Mouse (Mus musculus): Measurements from ENCODE around the gene Gucd1. TPM values are rescaled to one million over a fixed set of nuclear protein-coding genes. Genes with fewer than 3 reads are reported as not detected.
"Not testable (repeated sequence)": the region's sequence is repeated elsewhere in the genome, so short reads cannot be mapped to it uniquely, and the experiment has no call there.

Gucd1 gene
- polyA plus RNA-seq, 1 experiment from 2014 or later = 31.4 TPM

DNA sequence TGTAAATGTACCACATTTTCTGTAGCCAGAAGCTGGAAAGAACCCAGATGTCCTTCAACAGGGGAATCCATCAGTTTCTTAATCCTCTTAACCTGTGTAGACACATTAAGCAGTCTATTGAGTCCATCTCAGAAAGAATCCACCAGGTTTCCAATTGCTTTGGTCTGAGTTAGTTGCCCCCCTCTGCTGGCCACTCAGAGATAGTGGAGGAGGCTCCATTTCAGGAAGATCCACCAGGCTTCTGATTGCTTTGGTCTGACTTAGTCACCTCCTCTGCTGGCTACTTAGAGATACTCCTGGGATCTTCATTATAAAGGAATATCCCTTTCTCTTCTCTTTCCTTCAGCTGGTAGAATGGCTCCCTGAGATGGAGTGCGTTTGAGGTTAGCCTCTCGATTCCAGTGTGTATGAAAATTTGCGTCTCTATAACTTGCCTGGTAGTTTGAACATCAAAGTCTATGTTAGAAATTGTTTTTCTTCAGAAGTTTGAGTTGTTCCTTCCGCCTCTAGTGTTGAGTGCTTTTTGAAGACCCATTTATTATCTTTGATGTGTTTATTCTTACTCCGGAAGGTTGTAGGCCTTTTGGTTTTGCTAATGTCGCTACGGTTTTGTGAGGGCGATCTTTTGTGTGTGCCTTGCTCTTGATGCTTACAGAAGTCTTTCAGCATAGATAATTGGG, 100.3 kb downstream of the Gucd1 start:
- no peak overlapping the region for H3K4me3 ChIP-seq (ENCODE audit: low read depth, low read length)
- WGBS = 89% methylated on average over 8 of the region's 8 CpGs
- H3K36me3 ChIP-seq (replicated peaks; ENCODE audit: control insufficient read depth, insufficient read depth, low read depth, low read length) = no peaks in the 10 kb centered on the region
- H3K27ac ChIP-seq (replicated peaks; ENCODE audit: low read depth, low read length) = no peak overlapping the region
- no peak for ATAC-seq (replicated peaks; ENCODE audit: insufficient number of reproducible peaks, low FRiP score, low TSS enrichment, low read depth)
- H3K4me1 ChIP-seq (ENCODE audit: control insufficient read depth, insufficient read depth, low read length) = no peaks in the 10 kb centered on the region
- no peak for DNase-seq (ENCODE audit: low spot score)
- no peak overlapping the region for H3K4me2 ChIP-seq (ENCODE audit: low read depth, low read length)
- H3K9ac ChIP-seq (replicated peaks; ENCODE audit: low read length) = no peak overlapping the region
- no peaks in the 10 kb centered on the region for H3K27me3 ChIP-seq (ENCODE audit: control insufficient read depth, insufficient read depth, low read length)
- no peaks in the 10 kb centered on the region for H3K9me3 ChIP-seq (replicated peaks; ENCODE audit: control insufficient read depth, low read length)

- Histone ChIP-seq H3K36me3 (replicated peaks; ENCODE audit: control insufficient read depth, insufficient read depth, low read depth, low read length) (no peaks in the 10 kb centered on the region), H3K9me3 (replicated peaks; ENCODE audit: control insufficient read depth, low read length) (no peaks in the 10 kb centered on the region), H3K4me2 (ENCODE audit: low read depth, low read length) (no peak overlapping the region), H3K9ac (replicated peaks; ENCODE audit: low read length) (no peak overlapping the region), H3K4me1 (ENCODE audit: control insufficient read depth, insufficient read depth, low read length) (no peaks in the 10 kb centered on the region), H3K27ac (replicated peaks; ENCODE audit: low read depth, low read length) (no peak overlapping the region), H3K4me3 (ENCODE audit: low read depth, low read length) (no peak overlapping the region), H3K27me3 (ENCODE audit: control insufficient read depth, insufficient read depth, low read length) (no peaks in the 10 kb centered on the region)
- ATAC-seq (replicated peaks; ENCODE audit: insufficient number of reproducible peaks, low FRiP score, low TSS enrichment, low read depth) (no peak), DNase-seq (ENCODE audit: low spot score) (no peak)
- WGBS = 80% methylated on average over 7 of the region's 7 CpGs
Measured at GRCm38 (mm10) chr10:75414925-75415324, 102.8 kb downstream of the Gucd1 start.

GRCm38 (mm10) chr10:75412114-75413103, 105.4 kb downstream of the Gucd1 start:
- ATAC-seq (replicated peaks; ENCODE audit: insufficient number of reproducible peaks, low FRiP score, low TSS enrichment, low read depth) = no peak
- Histone ChIP-seq H3K4me3 (ENCODE audit: low read depth, low read length) (no peak overlapping the region), H3K4me2 (ENCODE audit: low read depth, low read length) (no peak overlapping the region), H3K4me1 (ENCODE audit: control insufficient read depth, insufficient read depth, low read length) (no peaks in the 10 kb centered on the region), H3K27ac (replicated peaks; ENCODE audit: low read depth, low read length) (no peak overlapping the region), H3K9me3 (replicated peaks; ENCODE audit: control insufficient read depth, low read length) (no peaks in the 10 kb centered on the region), H3K9ac (replicated peaks; ENCODE audit: low read length) (no peak overlapping the region), H3K36me3 (replicated peaks; ENCODE audit: control insufficient read depth, insufficient read depth, low read depth, low read length) (no peaks in the 10 kb centered on the region), H3K27me3 (ENCODE audit: control insufficient read depth, insufficient read depth, low read length) (no peaks in the 10 kb centered on the region)
- DNase-seq (ENCODE audit: low spot score) = no peak
- 66% methylated on average over 27 of the region's 27 CpGs for WGBS

- 34% methylated on average over 9 of the region's 10 CpGs for WGBS
- not testable (repeated sequence) for DNase-seq (ENCODE audit: low spot score); H3K9ac ChIP-seq (replicated peaks; ENCODE audit: low read length); H3K27ac ChIP-seq (replicated peaks; ENCODE audit: low read depth, low read length); H3K4me2 ChIP-seq (ENCODE audit: low read depth, low read length); H3K36me3 ChIP-seq (replicated peaks; ENCODE audit: control insufficient read depth, insufficient read depth, low read depth, low read length); H3K4me1 ChIP-seq (ENCODE audit: control insufficient read depth, insufficient read depth, low read length); H3K4me3 ChIP-seq (ENCODE audit: low read depth, low read length); H3K27me3 ChIP-seq (ENCODE audit: control insufficient read depth, insufficient read depth, low read length); H3K9me3 ChIP-seq (replicated peaks; ENCODE audit: control insufficient read depth, low read length); ATAC-seq (replicated peaks; ENCODE audit: insufficient number of reproducible peaks, low FRiP score, low TSS enrichment, low read depth)
Measured at GRCm38 (mm10) chr10:75411343-75412113, 106.2 kb downstream of the Gucd1 start.

GRCm38 (mm10) chr10:75407741-75408140, 110.0 kb downstream of the Gucd1 start:
- ATAC-seq (replicated peaks; ENCODE audit: insufficient number of reproducible peaks, low FRiP score, low TSS enrichment, low read depth) = no peak
- 64% methylated on average over 4 of the region's 4 CpGs for WGBS
- H3K27ac ChIP-seq (replicated peaks; ENCODE audit: low read depth, low read length) = no peak overlapping the region

GRCm38 (mm10) chr10:75406755-75407154, 111.0 kb downstream of the Gucd1 start:
- no peak overlapping the region for H3K4me2 ChIP-seq (ENCODE audit: low read depth, low read length)
- H3K27ac ChIP-seq (replicated peaks; ENCODE audit: low read depth, low read length) = no peak overlapping the region
- no peaks in the 10 kb centered on the region for H3K27me3 ChIP-seq (ENCODE audit: control insufficient read depth, insufficient read depth, low read length)
- no peak overlapping the region for H3K9ac ChIP-seq (replicated peaks; ENCODE audit: low read length)
- DNase-seq (ENCODE audit: low spot score) (no peak), ATAC-seq (replicated peaks; ENCODE audit: insufficient number of reproducible peaks, low FRiP score, low TSS enrichment, low read depth) (0 out of 2 replicates have a peak, but pooled peaks have one; percentile 48)
- no peak overlapping the region for H3K4me3 ChIP-seq (ENCODE audit: low read depth, low read length)
- H3K36me3 ChIP-seq (replicated peaks; ENCODE audit: control insufficient read depth, insufficient read depth, low read depth, low read length) = no peaks in the 10 kb centered on the region
- H3K4me1 ChIP-seq (ENCODE audit: control insufficient read depth, insufficient read depth, low read length) = no peaks in the 10 kb centered on the region
- 46% methylated on average over 13 of the region's 13 CpGs for WGBS
- no peaks in the 10 kb centered on the region for H3K9me3 ChIP-seq (replicated peaks; ENCODE audit: control insufficient read depth, low read length)

More at GRCm38 (mm10) chr10:75407741-75408140, 110.0 kb downstream of the Gucd1 start:
- H3K9ac ChIP-seq (replicated peaks; ENCODE audit: low read length) = no peak overlapping the region
- no peaks in the 10 kb centered on the region for H3K27me3 ChIP-seq (ENCODE audit: control insufficient read depth, insufficient read depth, low read length)
- H3K4me2 ChIP-seq (ENCODE audit: low read depth, low read length) = no peak overlapping the region
- no peak for DNase-seq (ENCODE audit: low spot score)
- no peaks in the 10 kb centered on the region for H3K36me3 ChIP-seq (replicated peaks; ENCODE audit: control insufficient read depth, insufficient read depth, low read depth, low read length)
- no peak overlapping the region for H3K4me3 ChIP-seq (ENCODE audit: low read depth, low read length)
- no peaks in the 10 kb centered on the region for H3K9me3 ChIP-seq (replicated peaks; ENCODE audit: control insufficient read depth, low read length)
- no peaks in the 10 kb centered on the region for H3K4me1 ChIP-seq (ENCODE audit: control insufficient read depth, insufficient read depth, low read length)

DNA sequence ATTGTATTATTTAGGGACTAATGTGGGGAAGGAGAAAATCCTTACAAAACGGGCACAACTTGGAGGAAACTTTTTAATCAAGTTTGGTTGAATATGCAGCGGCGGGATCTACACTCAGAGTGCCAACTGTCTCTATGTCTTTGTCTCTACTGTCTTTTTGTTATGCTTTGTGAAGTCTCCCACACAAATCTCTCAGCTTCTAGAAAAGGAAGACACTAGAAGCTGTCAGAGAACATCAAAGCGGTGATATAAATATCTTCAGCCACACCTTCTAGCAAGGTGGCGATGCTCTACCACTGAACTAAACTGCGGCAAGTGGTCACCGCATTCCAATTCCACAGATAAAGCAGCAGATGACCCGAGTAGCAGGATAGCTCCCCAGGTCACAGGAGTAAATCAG, 111.9 kb downstream of the Gucd1 start:
- Histone ChIP-seq H3K9ac (replicated peaks; ENCODE audit: low read length) (no peak overlapping the region), H3K9me3 (replicated peaks; ENCODE audit: control insufficient read depth, low read length) (no peaks in the 10 kb centered on the region), H3K27me3 (ENCODE audit: control insufficient read depth, insufficient read depth, low read length) (no peaks in the 10 kb centered on the region), H3K4me2 (ENCODE audit: low read depth, low read length) (no peak overlapping the region), H3K27ac (replicated peaks; ENCODE audit: low read depth, low read length) (no peak overlapping the region), H3K36me3 (replicated peaks; ENCODE audit: control insufficient read depth, insufficient read depth, low read depth, low read length) (no peaks in the 10 kb centered on the region), H3K4me1 (ENCODE audit: control insufficient read depth, insufficient read depth, low read length) (no peaks in the 10 kb centered on the region), H3K4me3 (ENCODE audit: low read depth, low read length) (no peak overlapping the region)
- no peak for ATAC-seq (replicated peaks; ENCODE audit: insufficient number of reproducible peaks, low FRiP score, low TSS enrichment, low read depth)
- WGBS = 90% methylated on average over 8 of the region's 8 CpGs
- no peak for DNase-seq (ENCODE audit: low spot score)
